Mouse (Mus musculus) kidney, embryonic 15.5 days (tissue): ENCODE measurements at regions not wholly inside any gene's neighbourhood (a gene's known extent, or its start where the extent isn't known, plus 50 kb on each side); places are given as distances from the start of the nearest gene placed in this dataset.

Experiments
- ATAC-seq: fragments of 200-750 bp; cut with Nextera tagmentation; replicated peaks from 2 replicates; pipeline ENCODE4 v1.8.0; 2017; ENCODE audit warnings: moderate TSS enrichment; ENCODE audit not compliant: low FRiP score
- H3K27ac ChIP-seq: fragments of 300-500 bp; sonication (generic); 2 replicates; pipeline ENCODE4 v1.5.1; 2015; ENCODE audit warnings: mild to moderate bottlenecking, inconsistent platforms
- H3K27me3 ChIP-seq: fragments of 300-500 bp; sonication (generic); 2 replicates; pipeline ENCODE4 v1.6.1; 2015; ENCODE audit warnings: inconsistent platforms
- H3K36me3 ChIP-seq: fragments of 300-500 bp; sonication (generic); 2 replicates; pipeline ENCODE4 v1.6.1; 2015; ENCODE audit warnings: inconsistent platforms
- H3K4me1 ChIP-seq: fragments of 300-500 bp; sonication (generic); 2 replicates; pipeline ENCODE4 v1.6.1; 2015; ENCODE audit warnings: inconsistent platforms
- H3K4me2 ChIP-seq: fragments of 300-500 bp; sonication (generic); 2 replicates; pipeline ENCODE4 v1.6.1; 2015; ENCODE audit warnings: moderate library complexity, mild to moderate bottlenecking, inconsistent platforms
- H3K4me3 ChIP-seq: fragments of 300-500 bp; sonication (generic); replicated peaks from 2 replicates; pipeline ENCODE4 v1.5.1; 2015; ENCODE audit warnings: mild to moderate bottlenecking, inconsistent platforms
- H3K9ac ChIP-seq: fragments of 300-500 bp; sonication (generic); 2 replicates; pipeline ENCODE4 v1.6.1; 2015; ENCODE audit warnings: mild to moderate bottlenecking, inconsistent platforms
- H3K9me3 ChIP-seq: fragments of 300-500 bp; sonication (generic); replicated peaks from 2 replicates; pipeline ENCODE4 v1.6.1; 2016; ENCODE audit warnings: inconsistent platforms
- WGBS: fragments of 180-500 bp; shearing (Covaris S2); methylation state at CpG from one replicate; pipeline ENCODE4 v1.1.7; 2015; ENCODE audit warnings: mixed read lengths; 5-methylcytosine and 5-hydroxymethylcytosine counted together

- no peak overlapping the region for H3K9ac ChIP-seq
- H3K4me1 ChIP-seq: peaks cover 27% of the 10 kb centered on the region
- 18% methylated on average over 11 of the region's 11 CpGs for WGBS
- peaks cover 5% of the 10 kb centered on the region; the same call in 1 of the 2 replicates for H3K27me3 ChIP-seq
- H3K4me3 ChIP-seq: no peak overlapping the region
- peak; percentile 60; the same call in 1 of the 2 replicates for ATAC-seq
- H3K36me3 ChIP-seq: no peaks in the 10 kb centered on the region
- peak overlapping the region; percentile 36 for H3K4me2 ChIP-seq
- no peak overlapping the region for H3K27ac ChIP-seq
- H3K9me3 ChIP-seq: no peaks in the 10 kb centered on the region
These were observed 51.4 kb upstream of the Ptgfrn start for GRCm38 (mm10) chr3:101161421-101161940.
